Mouse (Mus musculus): ENCODE results near the gene Spns3.

- TF ChIP-seq CTCF (IDR thresholded peaks at IDR 0.05; ENCODE audit: low read depth) (no peak), EP300 (optimal IDR thresholded peaks at IDR 0.05) (no peak)
Observed at GRCm38 (mm10) chr11:72477653-72478052, 72.7 kb downstream of the Spns3 start.
